Mouse (Mus musculus) heart, embryonic 13.5 days (tissue): ENCODE results near the gene Mlh3. TPM values are rescaled to one million over a fixed set of nuclear protein-coding genes. Genes with fewer than 3 reads are reported as not detected.

Experiments used
- ATAC-seq: fragments of 200-750 bp; cut with Nextera tagmentation; 2 replicates; pipeline ENCODE4 v1.8.0; 2017; ENCODE audit warnings: moderate TSS enrichment; ENCODE audit not compliant: insufficient number of reproducible peaks, low FRiP score, low TSS enrichment; ENCODE audit errors: extremely low read depth
- H3K27ac ChIP-seq: fragments of 300-500 bp; sonication (generic); replicated peaks from 2 replicates; pipeline ENCODE4 v1.5.1; 2015; ENCODE audit warnings: moderate library complexity, mild to moderate bottlenecking, inconsistent platforms
- H3K27me3 ChIP-seq: fragments of 300-500 bp; sonication (generic); replicated peaks from 2 replicates; pipeline ENCODE4 v1.6.1; 2015; ENCODE audit warnings: mild to moderate bottlenecking, inconsistent platforms
- H3K36me3 ChIP-seq: fragments of 300-500 bp; sonication (generic); 2 replicates; pipeline ENCODE4 v1.6.1; 2015; ENCODE audit warnings: mild to moderate bottlenecking, inconsistent platforms
- H3K4me1 ChIP-seq: fragments of 300-500 bp; sonication (generic); 2 replicates; pipeline ENCODE4 v1.6.1; 2015; ENCODE audit warnings: inconsistent platforms
- H3K4me2 ChIP-seq: fragments of 300-500 bp; sonication (generic); 2 replicates; pipeline ENCODE4 v1.6.1; 2015; ENCODE audit warnings: inconsistent platforms, mild to moderate bottlenecking, moderate library complexity
- H3K4me3 ChIP-seq: fragments of 300-500 bp; sonication (generic); 2 replicates; pipeline ENCODE4 v1.5.1; 2015; ENCODE audit warnings: moderate library complexity, mild to moderate bottlenecking, inconsistent platforms
- H3K9ac ChIP-seq: fragments of 300-500 bp; sonication (generic); 2 replicates; pipeline ENCODE4 v1.6.1; 2015; ENCODE audit warnings: inconsistent platforms, mild to moderate bottlenecking, moderate library complexity
- H3K9me3 ChIP-seq: fragments of 300-500 bp; sonication (generic); 2 replicates; pipeline ENCODE4 v1.6.1; 2016; ENCODE audit warnings: inconsistent platforms
- WGBS: fragments of 180-500 bp; shearing (Covaris S2); methylation state at CpG from one replicate; pipeline ENCODE4 v1.1.7; 2015; ENCODE audit warnings: mixed read lengths; 5-methylcytosine and 5-hydroxymethylcytosine counted together
- polyA plus RNA-seq: library from polyadenylated mRNA; unstranded; fragments of >200 nt; fragmentation: Nextera tagmentation; extraction: Ambion mirVana; gene quantifications from 2 replicates; pipeline ENCODE4 v1.2.1, GENCODE M21; 2015

The Mlh3 gene
- polyA plus RNA-seq, 1 experiment from 2014 or later: 5.0 TPM

GRCm38 (mm10) chr12:85264531-85264930 lies 5.9 kb downstream of the Mlh3 start:
- Histone ChIP-seq H3K4me2 (no peak overlapping the region), H3K27ac (no peak overlapping the region)
- ATAC-seq: no peak

GRCm38 (mm10) chr12:85263190-85263589 lies 7.2 kb downstream of the Mlh3 start:
- ATAC-seq: no peak
- Histone ChIP-seq H3K9ac (no peak overlapping the region), H3K36me3 (peaks cover 22% of the 10 kb centered on the region), H3K27me3 (no peaks in the 10 kb centered on the region), H3K4me1 (peaks cover 9% of the 10 kb centered on the region), H3K4me3 (no peak overlapping the region), H3K27ac (no peak overlapping the region), H3K4me2 (no peak overlapping the region), H3K9me3 (no peaks in the 10 kb centered on the region)
- WGBS: 63% methylated on average over 5 of the region's 5 CpGs

More at GRCm38 (mm10) chr12:85264531-85264930, 5.9 kb downstream of the Mlh3 start:
- H3K36me3 ChIP-seq: peaks cover 23% of the 10 kb centered on the region; the same call in 1 of the 2 replicates
- no peaks in the 10 kb centered on the region for H3K9me3 ChIP-seq
- WGBS: 68% methylated on average over 8 of the region's 8 CpGs
- peaks cover 9% of the 10 kb centered on the region for H3K4me1 ChIP-seq
- H3K9ac ChIP-seq: no peak overlapping the region
- no peaks in the 10 kb centered on the region for H3K27me3 ChIP-seq
- no peak overlapping the region for H3K4me3 ChIP-seq

GRCm38 (mm10) chr12:85262489-85262888 lies 7.9 kb downstream of the Mlh3 start:
- ATAC-seq: no peak
- Histone ChIP-seq H3K4me1 (peaks cover 9% of the 10 kb centered on the region), H3K36me3 (peaks cover 19% of the 10 kb centered on the region), H3K27ac (0 out of 2 replicates have a peak overlapping the region, but pooled peaks have one; percentile 29), H3K4me3 (no peak overlapping the region), H3K9ac (no peak overlapping the region), H3K27me3 (no peaks in the 10 kb centered on the region), H3K9me3 (no peaks in the 10 kb centered on the region), H3K4me2 (no peak overlapping the region)
- WGBS: 66% methylated on average over 10 of the region's 10 CpGs

- no peak for ATAC-seq
These were observed 13.3 kb downstream of the Mlh3 start for GRCm38 (mm10) chr12:85257008-85257639.

GRCm38 (mm10) chr12:85256074-85256751 lies 14.2 kb downstream of the Mlh3 start:
- WGBS: 54% methylated on average over 7 of the region's 7 CpGs
- no peaks in the 10 kb centered on the region for H3K27me3 ChIP-seq
- H3K36me3 ChIP-seq: peaks cover 18% of the 10 kb centered on the region
- H3K27ac ChIP-seq: peak overlapping the region; percentile 82
- peaks cover 16% of the 10 kb centered on the region for H3K4me1 ChIP-seq
- H3K4me3 ChIP-seq: no peak overlapping the region
- no peak for ATAC-seq
- no peak overlapping the region for H3K9ac ChIP-seq
- no peak overlapping the region for H3K4me2 ChIP-seq
- H3K9me3 ChIP-seq: no peaks in the 10 kb centered on the region

More at GRCm38 (mm10) chr12:85257008-85257639, 13.3 kb downstream of the Mlh3 start:
- Histone ChIP-seq H3K9ac (no peak overlapping the region), H3K27ac (peak overlapping the region; percentile 82), H3K4me1 (peaks cover 16% of the 10 kb centered on the region), H3K36me3 (peaks cover 18% of the 10 kb centered on the region), H3K27me3 (no peaks in the 10 kb centered on the region), H3K4me2 (no peak overlapping the region), H3K4me3 (no peak overlapping the region), H3K9me3 (no peaks in the 10 kb centered on the region)
- 49% methylated on average over 7 of the region's 7 CpGs for WGBS

GRCm38 (mm10) chr12:85252083-85252482 lies 18.3 kb downstream of the Mlh3 start:
- Histone ChIP-seq H3K9ac (no peak overlapping the region), H3K27me3 (no peaks in the 10 kb centered on the region), H3K36me3 (peaks cover 23% of the 10 kb centered on the region), H3K27ac (no peak overlapping the region), H3K4me1 (peaks cover 13% of the 10 kb centered on the region), H3K4me2 (no peak overlapping the region), H3K9me3 (peaks cover 11% of the 10 kb centered on the region; the same call in 1 of the 2 replicates), H3K4me3 (no peak overlapping the region)
- no peak for ATAC-seq
- WGBS: 67% methylated on average over 3 of the region's 3 CpGs

- H3K36me3 ChIP-seq: peaks cover 32% of the 10 kb centered on the region
- H3K27ac ChIP-seq: no peak overlapping the region
- 90% methylated on average over 5 of the region's 5 CpGs for WGBS
- no peaks in the 10 kb centered on the region; the same call in 1 of the 2 replicates for H3K4me1 ChIP-seq
- no peak for ATAC-seq
- no peaks in the 10 kb centered on the region for H3K9me3 ChIP-seq
- H3K4me2 ChIP-seq: no peak overlapping the region
- H3K9ac ChIP-seq: no peak overlapping the region
- no peak overlapping the region for H3K4me3 ChIP-seq
- H3K27me3 ChIP-seq: no peaks in the 10 kb centered on the region
These were observed 32.8 kb downstream of the Mlh3 start for GRCm38 (mm10) chr12:85237553-85237952.

GRCm38 (mm10) chr12:85233376-85234358 lies 36.7 kb downstream of the Mlh3 start:
- no peak overlapping the region for H3K4me3 ChIP-seq
- no peaks in the 10 kb centered on the region for H3K27me3 ChIP-seq
- no peak for ATAC-seq

GRCm38 (mm10) chr12:85227876-85228599 lies 42.4 kb downstream of the Mlh3 start:
- 48% methylated on average over 15 of the region's 15 CpGs for WGBS
- peaks cover 19% of the 10 kb centered on the region for H3K4me1 ChIP-seq
- H3K4me3 ChIP-seq: no peak overlapping the region
- H3K9me3 ChIP-seq: no peaks in the 10 kb centered on the region
- H3K27me3 ChIP-seq: no peaks in the 10 kb centered on the region
- H3K4me2 ChIP-seq: no peak overlapping the region
- H3K9ac ChIP-seq: peak overlapping the region; percentile 38; the same call in 1 of the 2 replicates
- peaks cover 47% of the 10 kb centered on the region for H3K36me3 ChIP-seq
- no peak overlapping the region for H3K27ac ChIP-seq
- ATAC-seq: no peak

More at GRCm38 (mm10) chr12:85233376-85234358, 36.7 kb downstream of the Mlh3 start:
- Histone ChIP-seq H3K27ac (no peak overlapping the region), H3K36me3 (peaks cover 24% of the 10 kb centered on the region), H3K9ac (no peak overlapping the region), H3K4me2 (no peak overlapping the region), H3K4me1 (0 out of 2 replicates have a peak, but pooled peaks cover under 1% of the 10 kb centered on the region), H3K9me3 (no peaks in the 10 kb centered on the region)
- 81% methylated on average over 21 of the region's 21 CpGs for WGBS

GRCm38 (mm10) chr12:85227227-85227626 lies 43.2 kb downstream of the Mlh3 start:
- no peak overlapping the region for H3K4me3 ChIP-seq
- H3K9ac ChIP-seq: no peak overlapping the region
- no peak for ATAC-seq
- H3K9me3 ChIP-seq: no peaks in the 10 kb centered on the region
- 48% methylated on average over 7 of the region's 7 CpGs for WGBS
- H3K4me2 ChIP-seq: no peak overlapping the region
- no peak overlapping the region for H3K27ac ChIP-seq
- H3K4me1 ChIP-seq: peaks cover 19% of the 10 kb centered on the region
- H3K27me3 ChIP-seq: no peaks in the 10 kb centered on the region
- H3K36me3 ChIP-seq: peaks cover 55% of the 10 kb centered on the region
